Mouse (Mus musculus) liver, embryonic 16.5 days (tissue): Measurements from ENCODE around the gene Kcnj9. TPM values are rescaled to one million over a fixed set of nuclear protein-coding genes. Genes with fewer than 3 reads are reported as not detected.

Experiments used
- ATAC-seq: fragments of 200-750 bp; cut with Nextera tagmentation; 2 replicates; pipeline ENCODE4 v1.8.0; 2017; ENCODE audit warnings: low read depth, mild to moderate bottlenecking, moderate number of reproducible peaks, moderate library complexity
- H3K27ac ChIP-seq: fragments of 300-500 bp; sonication (generic); 2 replicates; pipeline ENCODE4 v1.5.1; 2014; ENCODE audit warnings: mild to moderate bottlenecking, low read length
- H3K27me3 ChIP-seq: fragments of 300-500 bp; sonication (generic); 2 replicates; pipeline ENCODE4 v1.6.1; 2014; ENCODE audit warnings: low read depth, low read length, mixed read lengths; ENCODE audit not compliant: control insufficient read depth, insufficient read depth
- H3K36me3 ChIP-seq: fragments of 300-500 bp; sonication (generic); 2 replicates; pipeline ENCODE4 v1.6.1; 2014; ENCODE audit warnings: mild to moderate bottlenecking; ENCODE audit not compliant: control insufficient read depth, insufficient read depth
- H3K4me1 ChIP-seq: fragments of 300-500 bp; sonication (generic); 2 replicates; pipeline ENCODE4 v1.6.1; 2014; ENCODE audit warnings: low read depth, low read length, mixed read lengths; ENCODE audit not compliant: control insufficient read depth
- H3K4me2 ChIP-seq: fragments of 300-500 bp; sonication (generic); 2 replicates; pipeline ENCODE4 v1.6.1; 2014; ENCODE audit warnings: low read depth, low read length, mixed read lengths
- H3K4me3 ChIP-seq: fragments of 300-500 bp; sonication (generic); 2 replicates; pipeline ENCODE4 v1.5.1; 2014; ENCODE audit warnings: low read depth, mild to moderate bottlenecking, low read length
- H3K9ac ChIP-seq: fragments of 300-500 bp; sonication (generic); 2 replicates; pipeline ENCODE4 v1.6.1; 2014; ENCODE audit warnings: low read depth, low read length
- H3K9me3 ChIP-seq: fragments of 300-500 bp; sonication (generic); replicated peaks from 2 replicates; pipeline ENCODE4 v1.6.1; 2016; ENCODE audit warnings: low read length; ENCODE audit not compliant: control insufficient read depth
- whole genome bisulfite sequencing: fragments of 180-500 bp; shearing (Covaris S2); extraction: QIAGEN DNeasy Blood & Tissue Kit; methylation state at CpG from one replicate; pipeline ENCODE4 v1.1.7; 2014; ENCODE audit not compliant: insufficient replicate concordance; 5-methylcytosine and 5-hydroxymethylcytosine counted together
- polyA plus RNA-seq: library from polyadenylated mRNA; unstranded; fragments of >200 nt; fragmentation: Nextera tagmentation; extraction: Ambion mirVana; gene quantifications from 2 replicates; pipeline ENCODE4 v1.2.1, GENCODE M21; 2015

The Kcnj9 gene
- polyA plus RNA-seq, 1 experiment from 2014 or later: 0.04 TPM

GRCm38 (mm10) chr1:172352453-172352852 is 23.3 kb upstream of the Kcnj9 start:
- H3K27me3 ChIP-seq: peaks cover 3% of the 10 kb centered on the region; the same call in 1 of the 2 replicates
- no peaks in the 10 kb centered on the region; the same call in 1 of the 2 replicates for H3K4me1 ChIP-seq
- H3K36me3 ChIP-seq: no peaks in the 10 kb centered on the region
- no peaks in the 10 kb centered on the region for H3K9me3 ChIP-seq
- H3K4me2 ChIP-seq: no peak overlapping the region
- no peak overlapping the region for H3K4me3 ChIP-seq
- ATAC-seq: no peak
- WGBS: 30% methylated on average over 3 of the region's 3 CpGs
- H3K27ac ChIP-seq: no peak overlapping the region
- H3K9ac ChIP-seq: no peak overlapping the region

GRCm38 (mm10) chr1:172352001-172352400 is 22.9 kb upstream of the Kcnj9 start:
- Histone ChIP-seq H3K4me3 (no peak overlapping the region), H3K27ac (no peak overlapping the region), H3K36me3 (no peaks in the 10 kb centered on the region), H3K27me3 (peaks cover 3% of the 10 kb centered on the region; the same call in 1 of the 2 replicates), H3K4me2 (no peak overlapping the region), H3K9me3 (no peaks in the 10 kb centered on the region), H3K9ac (no peak overlapping the region), H3K4me1 (no peaks in the 10 kb centered on the region; the same call in 1 of the 2 replicates)
- WGBS: 54% methylated on average over 6 of the region's 6 CpGs
- no peak for ATAC-seq

GRCm38 (mm10) chr1:172349916-172350812 is 21.0 kb upstream of the Kcnj9 start:
- Histone ChIP-seq H3K4me3 (no peak overlapping the region), H3K36me3 (no peaks in the 10 kb centered on the region), H3K9me3 (no peaks in the 10 kb centered on the region), H3K4me2 (no peak overlapping the region), H3K4me1 (no peaks in the 10 kb centered on the region; the same call in 1 of the 2 replicates), H3K27me3 (peaks cover 3% of the 10 kb centered on the region; the same call in 1 of the 2 replicates), H3K27ac (no peak overlapping the region), H3K9ac (no peak overlapping the region)
- 32% methylated on average over 19 of the region's 19 CpGs for WGBS
- ATAC-seq: 0 out of 2 replicates have a peak, but pooled peaks have one; percentile 22

- Histone ChIP-seq H3K9me3 (no peaks in the 10 kb centered on the region), H3K4me1 (no peaks in the 10 kb centered on the region; the same call in 1 of the 2 replicates), H3K4me2 (no peak overlapping the region), H3K27ac (no peak overlapping the region), H3K27me3 (peaks cover 3% of the 10 kb centered on the region; the same call in 1 of the 2 replicates), H3K4me3 (no peak overlapping the region), H3K36me3 (no peaks in the 10 kb centered on the region), H3K9ac (no peak overlapping the region)
- no peak for ATAC-seq
- WGBS: 67% methylated on average over 5 of the region's 5 CpGs
Observed at GRCm38 (mm10) chr1:172349504-172349903, 20.4 kb upstream of the Kcnj9 start.

GRCm38 (mm10) chr1:172347382-172347781 is 18.3 kb upstream of the Kcnj9 start:
- Histone ChIP-seq H3K4me1 (no peaks in the 10 kb centered on the region; the same call in 1 of the 2 replicates), H3K27me3 (peaks cover 7% of the 10 kb centered on the region)
- 62% methylated on average over 12 of the region's 12 CpGs for WGBS

GRCm38 (mm10) chr1:172346707-172347106 is 17.6 kb upstream of the Kcnj9 start:
- Histone ChIP-seq H3K9me3 (no peaks in the 10 kb centered on the region), H3K27ac (no peak overlapping the region), H3K9ac (no peak overlapping the region), H3K4me1 (no peaks in the 10 kb centered on the region; the same call in 1 of the 2 replicates), H3K27me3 (peaks cover 14% of the 10 kb centered on the region), H3K36me3 (no peaks in the 10 kb centered on the region), H3K4me3 (no peak overlapping the region), H3K4me2 (no peak overlapping the region)
- 54% methylated on average over 10 of the region's 10 CpGs for whole genome bisulfite sequencing
- peak; percentile 72 for ATAC-seq

More at GRCm38 (mm10) chr1:172347382-172347781, 18.3 kb upstream of the Kcnj9 start:
- H3K4me3 ChIP-seq: no peak overlapping the region
- no peak for ATAC-seq
- no peaks in the 10 kb centered on the region for H3K9me3 ChIP-seq
- no peak overlapping the region for H3K4me2 ChIP-seq
- no peaks in the 10 kb centered on the region for H3K36me3 ChIP-seq
- no peak overlapping the region for H3K9ac ChIP-seq
- no peak overlapping the region for H3K27ac ChIP-seq

GRCm38 (mm10) chr1:172344820-172345219 is 15.7 kb upstream of the Kcnj9 start:
- peaks cover 29% of the 10 kb centered on the region for H3K27me3 ChIP-seq
- no peak overlapping the region for H3K27ac ChIP-seq
- no peak overlapping the region for H3K4me3 ChIP-seq
- 59% methylated on average over 7 of the region's 7 CpGs for WGBS
- H3K9me3 ChIP-seq: no peaks in the 10 kb centered on the region
- H3K4me2 ChIP-seq: no peak overlapping the region
- ATAC-seq: no peak
- no peaks in the 10 kb centered on the region for H3K36me3 ChIP-seq
- H3K4me1 ChIP-seq: peaks cover 10% of the 10 kb centered on the region
- no peak overlapping the region for H3K9ac ChIP-seq

GRCm38 (mm10) chr1:172343914-172344313 is 14.8 kb upstream of the Kcnj9 start:
- peaks cover 36% of the 10 kb centered on the region for H3K27me3 ChIP-seq
- 48% methylated on average over 3 of the region's 3 CpGs for WGBS
- no peak overlapping the region for H3K4me2 ChIP-seq

GRCm38 (mm10) chr1:172342729-172343128 is 13.6 kb upstream of the Kcnj9 start:
- peaks cover 38% of the 10 kb centered on the region for H3K27me3 ChIP-seq

More at GRCm38 (mm10) chr1:172343914-172344313, 14.8 kb upstream of the Kcnj9 start:
- Histone ChIP-seq H3K27ac (no peak overlapping the region), H3K4me1 (peaks cover 10% of the 10 kb centered on the region), H3K36me3 (no peaks in the 10 kb centered on the region), H3K9ac (no peak overlapping the region), H3K4me3 (no peak overlapping the region), H3K9me3 (no peaks in the 10 kb centered on the region)
- no peak for ATAC-seq

More at GRCm38 (mm10) chr1:172342729-172343128, 13.6 kb upstream of the Kcnj9 start:
- H3K9me3 ChIP-seq: no peaks in the 10 kb centered on the region
- no peaks in the 10 kb centered on the region for H3K36me3 ChIP-seq
- no peak overlapping the region for H3K4me2 ChIP-seq
- peaks cover 10% of the 10 kb centered on the region for H3K4me1 ChIP-seq
- no peak overlapping the region for H3K9ac ChIP-seq
- no peak overlapping the region for H3K4me3 ChIP-seq
- ATAC-seq: no peak
- WGBS: 58% methylated on average over 3 of the region's 3 CpGs
- H3K27ac ChIP-seq: no peak overlapping the region
